Mouse (Mus musculus) hindbrain, embryonic 10.5 days (tissue): ENCODE results near the gene Pygb. TPM values are rescaled to one million over a fixed set of nuclear protein-coding genes. Genes with fewer than 3 reads are reported as not detected.

Experiments used
- DNase-seq: peaks from one replicate; pipeline ENCODE4 v3.0.0-alpha.2; 2017; ENCODE audit warnings: low spot score
- H3K27ac ChIP-seq: fragments of 300-500 bp; sonication (generic); 2 replicates; pipeline ENCODE4 v1.5.1; 2016; ENCODE audit warnings: mild to moderate bottlenecking, moderate library complexity
- H3K27me3 ChIP-seq: fragments of 300-500 bp; sonication (generic); 2 replicates; pipeline ENCODE4 v1.6.1; 2016; ENCODE audit warnings: mild to moderate bottlenecking; ENCODE audit not compliant: poor library complexity, insufficient read depth, severe bottlenecking
- H3K36me3 ChIP-seq: fragments of 300-500 bp; sonication (generic); 2 replicates; pipeline ENCODE4 v1.6.1; 2016; ENCODE audit warnings: mild to moderate bottlenecking, moderate library complexity
- H3K4me1 ChIP-seq: fragments of 300-500 bp; sonication (generic); replicated peaks from 2 replicates; pipeline ENCODE4 v1.6.1; 2016; ENCODE audit warnings: mild to moderate bottlenecking
- H3K4me3 ChIP-seq: fragments of 300-500 bp; sonication (generic); 2 replicates; pipeline ENCODE4 v1.5.1; 2016; ENCODE audit warnings: mild to moderate bottlenecking, moderate library complexity
- H3K9me3 ChIP-seq: fragments of 300-500 bp; sonication (generic); 2 replicates; pipeline ENCODE4 v1.6.1; 2016; ENCODE audit warnings: mild to moderate bottlenecking, moderate library complexity
- WGBS: fragments of 180-500 bp; shearing (Covaris S2); methylation state at CpG from one replicate; pipeline ENCODE4 v1.1.7; 2016; 5-methylcytosine and 5-hydroxymethylcytosine counted together
- polyA plus RNA-seq: library from polyadenylated mRNA; unstranded; fragments of >200 nt; fragmentation: Nextera tagmentation; extraction: Ambion mirVana; gene quantifications from 2 replicates; pipeline ENCODE4 v1.2.1, GENCODE M21; 2016

Pygb gene
- polyA plus RNA-seq, 1 experiment from 2014 or later, result 61.1 TPM

GRCm38 (mm10) chr2:150832029-150832428 is 45.5 kb downstream of the Pygb start:
- WGBS, result 94% methylated on average over 7 of the region's 7 CpGs
- Histone ChIP-seq H3K27me3 (no peaks in the 10 kb centered on the region), H3K36me3 (peaks cover 95% of the 10 kb centered on the region), H3K27ac (no peak overlapping the region), H3K9me3 (no peaks in the 10 kb centered on the region), H3K4me1 (no peaks in the 10 kb centered on the region), H3K4me3 (no peak overlapping the region)
- DNase-seq, result no peak

GRCm38 (mm10) chr2:150834616-150835015 is 48.1 kb downstream of the Pygb start:
- H3K36me3 ChIP-seq, result peaks cover 84% of the 10 kb centered on the region
- WGBS, result 93% methylated on average over 7 of the region's 7 CpGs
- no peak overlapping the region for H3K4me3 ChIP-seq
- no peaks in the 10 kb centered on the region for H3K9me3 ChIP-seq
- no peak for DNase-seq
- H3K27me3 ChIP-seq, result no peaks in the 10 kb centered on the region
- H3K4me1 ChIP-seq, result no peaks in the 10 kb centered on the region
- H3K27ac ChIP-seq, result no peak overlapping the region

GRCm38 (mm10) chr2:150835975-150836374 is 49.4 kb downstream of the Pygb start:
- Histone ChIP-seq H3K4me1 (no peaks in the 10 kb centered on the region), H3K9me3 (no peaks in the 10 kb centered on the region)
- WGBS, result 97% methylated on average over 4 of the region's 4 CpGs

GRCm38 (mm10) chr2:150836906-150837305 is 50.4 kb downstream of the Pygb start:
- Histone ChIP-seq H3K9me3 (no peaks in the 10 kb centered on the region), H3K4me1 (no peaks in the 10 kb centered on the region), H3K36me3 (peaks cover 62% of the 10 kb centered on the region), H3K27ac (no peak overlapping the region), H3K4me3 (no peak overlapping the region), H3K27me3 (no peaks in the 10 kb centered on the region)
- DNase-seq, result no peak
- 81% methylated on average over 15 of the region's 15 CpGs for WGBS

More at GRCm38 (mm10) chr2:150835975-150836374, 49.4 kb downstream of the Pygb start:
- Histone ChIP-seq H3K36me3 (peaks cover 70% of the 10 kb centered on the region), H3K27me3 (no peaks in the 10 kb centered on the region), H3K27ac (no peak overlapping the region), H3K4me3 (no peak overlapping the region)
- no peak for DNase-seq

- Histone ChIP-seq H3K36me3 (peaks cover 60% of the 10 kb centered on the region), H3K27me3 (no peaks in the 10 kb centered on the region), H3K9me3 (no peaks in the 10 kb centered on the region), H3K27ac (no peak overlapping the region), H3K4me3 (no peak overlapping the region), H3K4me1 (no peaks in the 10 kb centered on the region)
- 98% methylated on average over 3 of the region's 3 CpGs for WGBS
- no peak for DNase-seq
These were observed 51.2 kb downstream of the Pygb start for GRCm38 (mm10) chr2:150837781-150838180.

- no peak overlapping the region for H3K4me3 ChIP-seq
- 83% methylated on average over 12 of the region's 12 CpGs for WGBS
- peaks cover 54% of the 10 kb centered on the region for H3K36me3 ChIP-seq
- H3K27me3 ChIP-seq, result no peaks in the 10 kb centered on the region
- no peaks in the 10 kb centered on the region for H3K4me1 ChIP-seq
- no peaks in the 10 kb centered on the region for H3K9me3 ChIP-seq
- DNase-seq, result no peak
- no peak overlapping the region for H3K27ac ChIP-seq
These were observed 53.3 kb downstream of the Pygb start for GRCm38 (mm10) chr2:150839686-150840471.

GRCm38 (mm10) chr2:150841109-150841508 is 54.6 kb downstream of the Pygb start:
- WGBS, result 61% methylated on average over 11 of the region's 11 CpGs
- no peak for DNase-seq
- no peaks in the 10 kb centered on the region for H3K27me3 ChIP-seq
- no peak overlapping the region for H3K27ac ChIP-seq
- no peaks in the 10 kb centered on the region for H3K4me1 ChIP-seq
- H3K9me3 ChIP-seq, result no peaks in the 10 kb centered on the region
- H3K36me3 ChIP-seq, result peaks cover 48% of the 10 kb centered on the region
- no peak overlapping the region for H3K4me3 ChIP-seq

- Histone ChIP-seq H3K27me3 (no peaks in the 10 kb centered on the region), H3K4me3 (no peak overlapping the region), H3K9me3 (no peaks in the 10 kb centered on the region), H3K27ac (no peak overlapping the region), H3K4me1 (no peaks in the 10 kb centered on the region), H3K36me3 (peaks cover 48% of the 10 kb centered on the region)
- no peak for DNase-seq
- WGBS, result 84% methylated on average over 7 of the region's 7 CpGs
These were observed 55.5 kb downstream of the Pygb start for GRCm38 (mm10) chr2:150842049-150842461.

GRCm38 (mm10) chr2:150844798-150845197 is 58.3 kb downstream of the Pygb start:
- H3K4me3 ChIP-seq, result no peak overlapping the region
- H3K36me3 ChIP-seq, result peaks cover 34% of the 10 kb centered on the region
- DNase-seq, result no peak
- H3K27me3 ChIP-seq, result no peaks in the 10 kb centered on the region
- no peaks in the 10 kb centered on the region for H3K4me1 ChIP-seq
- 78% methylated on average over 1 of the region's 1 CpGs for WGBS
- no peak overlapping the region for H3K27ac ChIP-seq
- H3K9me3 ChIP-seq, result no peaks in the 10 kb centered on the region

GRCm38 (mm10) chr2:150847436-150847995 is 61.0 kb downstream of the Pygb start:
- no peaks in the 10 kb centered on the region for H3K9me3 ChIP-seq
- no peaks in the 10 kb centered on the region for H3K4me1 ChIP-seq
- H3K36me3 ChIP-seq, result peaks cover 30% of the 10 kb centered on the region
- H3K27me3 ChIP-seq, result no peaks in the 10 kb centered on the region
- no peak for DNase-seq
- no peak overlapping the region for H3K4me3 ChIP-seq
- no peak overlapping the region for H3K27ac ChIP-seq
- 85% methylated on average over 8 of the region's 8 CpGs for WGBS

- no peak for DNase-seq
- H3K27ac ChIP-seq, result no peak overlapping the region
- peaks cover 9% of the 10 kb centered on the region for H3K36me3 ChIP-seq
- no peaks in the 10 kb centered on the region; the same call in 1 of the 2 replicates for H3K4me1 ChIP-seq
- H3K9me3 ChIP-seq, result no peaks in the 10 kb centered on the region
- 79% methylated on average over 9 of the region's 9 CpGs for WGBS
- H3K4me3 ChIP-seq, result no peak overlapping the region
- no peaks in the 10 kb centered on the region for H3K27me3 ChIP-seq
These were observed 64.7 kb downstream of the Pygb start for GRCm38 (mm10) chr2:150851251-150851650.

- Histone ChIP-seq H3K27ac (no peak overlapping the region), H3K27me3 (no peaks in the 10 kb centered on the region), H3K9me3 (no peaks in the 10 kb centered on the region), H3K36me3 (peaks cover 3% of the 10 kb centered on the region; the same call in 1 of the 2 replicates), H3K4me3 (no peak overlapping the region), H3K4me1 (no peaks in the 10 kb centered on the region; the same call in 1 of the 2 replicates)
- no peak for DNase-seq
These were observed 68.7 kb downstream of the Pygb start for GRCm38 (mm10) chr2:150855186-150855585.

- H3K9me3 ChIP-seq, result no peaks in the 10 kb centered on the region
- no peak overlapping the region for H3K4me3 ChIP-seq
- DNase-seq, result no peak
- no peak overlapping the region for H3K27ac ChIP-seq
- H3K36me3 ChIP-seq, result no peaks in the 10 kb centered on the region
- 93% methylated on average over 9 of the region's 9 CpGs for WGBS
- H3K27me3 ChIP-seq, result no peaks in the 10 kb centered on the region
- H3K4me1 ChIP-seq, result no peaks in the 10 kb centered on the region; the same call in 1 of the 2 replicates
These were observed 72.4 kb downstream of the Pygb start for GRCm38 (mm10) chr2:150858724-150859487.
